Mouse (Mus musculus) neural tube, embryonic 15.5 days (tissue): ENCODE measurements around the gene Pip4p1. TPM values are rescaled to one million over a fixed set of nuclear protein-coding genes. Genes with fewer than 3 reads are reported as not detected.
"Not testable (repeated sequence)": the region's sequence is repeated elsewhere in the genome, so short reads cannot be mapped to it uniquely, and the experiment has no call there.

Experiments
- ATAC-seq: fragments of 200-750 bp; cut with Nextera tagmentation; 2 replicates; pipeline ENCODE4 v1.8.0; 2017; ENCODE audit warnings: mild to moderate bottlenecking, moderate TSS enrichment, moderate library complexity; ENCODE audit not compliant: low FRiP score
- H3K27ac ChIP-seq: fragments of 300-500 bp; sonication (generic); replicated peaks from 2 replicates; pipeline ENCODE4 v1.5.1; 2015; ENCODE audit warnings: mild to moderate bottlenecking, inconsistent platforms
- H3K27me3 ChIP-seq: fragments of 300-500 bp; sonication (generic); replicated peaks from 2 replicates; pipeline ENCODE4 v1.6.1; 2015; ENCODE audit warnings: inconsistent platforms
- H3K36me3 ChIP-seq: fragments of 300-500 bp; sonication (generic); 2 replicates; pipeline ENCODE4 v1.6.1; 2015; ENCODE audit warnings: inconsistent platforms
- H3K4me1 ChIP-seq: fragments of 300-500 bp; sonication (generic); 2 replicates; pipeline ENCODE4 v1.6.1; 2015; ENCODE audit warnings: inconsistent platforms
- H3K4me2 ChIP-seq: fragments of 300-500 bp; sonication (generic); 2 replicates; pipeline ENCODE4 v1.6.1; 2015; ENCODE audit warnings: inconsistent platforms, mild to moderate bottlenecking, moderate library complexity
- H3K4me3 ChIP-seq: fragments of 300-500 bp; sonication (generic); replicated peaks from 2 replicates; pipeline ENCODE4 v1.5.1; 2015; ENCODE audit warnings: mild to moderate bottlenecking, inconsistent platforms
- H3K9ac ChIP-seq: fragments of 300-500 bp; sonication (generic); replicated peaks from 2 replicates; pipeline ENCODE4 v1.6.1; 2015; ENCODE audit warnings: mild to moderate bottlenecking, inconsistent platforms
- H3K9me3 ChIP-seq: fragments of 300-500 bp; sonication (generic); replicated peaks from 2 replicates; pipeline ENCODE4 v1.6.1; 2016; ENCODE audit warnings: inconsistent platforms
- WGBS: fragments of 180-500 bp; shearing (Covaris S2); methylation state at CpG from one replicate; pipeline ENCODE4 v1.1.7; 2015; ENCODE audit warnings: mixed read lengths; 5-methylcytosine and 5-hydroxymethylcytosine counted together
- polyA plus RNA-seq: library from polyadenylated mRNA; unstranded; fragments of >200 nt; fragmentation: Nextera tagmentation; extraction: Ambion mirVana; gene quantifications from 2 replicates; pipeline ENCODE4 v1.2.1, GENCODE M21; 2015

The Pip4p1 gene
- polyA plus RNA-seq: 98.6 and 99.7 TPM in 2 replicates

DNA sequence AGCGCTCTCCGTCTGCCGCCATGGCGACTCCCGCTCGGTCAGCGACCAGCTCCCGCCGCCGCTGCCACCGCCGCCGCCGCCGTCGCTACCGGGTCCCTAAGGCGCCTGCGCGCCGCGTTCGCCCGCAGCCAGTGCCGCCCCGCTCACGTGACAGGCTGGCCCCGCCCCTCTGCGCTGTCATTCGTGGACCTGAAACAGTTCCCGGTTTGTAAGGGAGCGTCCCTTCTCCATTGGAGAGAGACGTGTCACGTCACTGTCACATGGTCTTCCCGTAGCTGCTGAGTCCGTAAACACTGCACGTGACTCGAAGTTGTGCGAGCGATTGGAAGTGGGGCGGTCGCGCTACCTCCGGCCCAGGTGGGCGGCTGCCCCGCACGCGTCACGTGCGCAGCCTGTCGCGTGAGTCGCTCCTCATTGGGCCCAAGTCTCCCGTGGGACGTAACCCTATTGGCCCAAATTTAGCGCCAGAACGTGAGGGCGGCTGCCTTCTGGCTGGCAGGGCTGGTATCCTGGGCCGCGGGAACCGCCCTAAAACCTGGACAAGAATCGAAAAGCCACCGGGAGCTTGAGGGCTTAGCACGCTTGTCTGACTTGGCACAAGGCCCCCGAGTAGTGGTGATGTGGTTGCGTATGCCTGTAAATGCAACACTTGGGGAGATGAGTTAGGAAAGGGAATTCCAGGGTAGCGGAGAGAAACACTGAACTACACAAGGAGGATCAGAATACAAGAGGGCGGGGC is at the start of gene Pip4p1, which contains the start of gene Pnp:
Pip4p1 (minus strand) TSS at position 103 of the 739 bp plus-strand sequence.
Pnp (plus strand) TSS at position 329 of the 739 bp plus-strand sequence.
- H3K27me3 ChIP-seq: no peaks in the 10 kb centered on the region
- H3K4me1 ChIP-seq: peaks cover 44% of the 10 kb centered on the region
- peak; percentile 99 for ATAC-seq
- H3K36me3 ChIP-seq: peaks cover 30% of the 10 kb centered on the region
- H3K4me3 ChIP-seq: peak within 1 kb of the TSS; percentile 93
- under 1% methylated on average over 61 of the region's 68 CpGs for WGBS
- H3K4me2 ChIP-seq: peak within 1 kb of the TSS; percentile 76
- no peaks in the 10 kb centered on the region for H3K9me3 ChIP-seq
- peak within 1 kb of the TSS; percentile 90 for H3K27ac ChIP-seq
- peak within 1 kb of the TSS; percentile 99 for H3K9ac ChIP-seq

DNA sequence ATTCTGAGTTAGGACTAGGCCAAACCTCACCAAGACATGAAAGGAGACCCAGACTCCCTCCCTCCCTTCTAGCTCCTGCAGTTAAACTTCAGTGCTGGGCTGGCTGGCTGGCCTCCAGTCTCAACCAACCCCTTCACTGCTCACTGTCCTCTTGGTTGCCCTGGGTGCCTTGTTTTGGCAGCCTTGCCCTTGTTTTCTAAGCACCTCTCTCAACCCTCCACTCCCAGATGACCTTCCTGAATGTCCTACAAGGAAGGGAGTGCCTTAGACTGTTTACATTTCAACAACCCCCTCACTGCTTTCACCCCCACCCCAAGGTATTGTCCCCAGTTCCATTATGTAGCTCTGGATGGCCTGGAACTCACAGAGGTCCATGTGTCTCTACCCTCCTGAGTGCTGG is 49.0 kb upstream of the Pip4p1 start:
- no peak overlapping the region for H3K4me3 ChIP-seq
- no peak for ATAC-seq
- no peaks in the 10 kb centered on the region for H3K9me3 ChIP-seq
- no peaks in the 10 kb centered on the region for H3K27me3 ChIP-seq
- no peak overlapping the region for H3K9ac ChIP-seq
- no peaks in the 10 kb centered on the region for H3K4me1 ChIP-seq
- no peak overlapping the region for H3K4me2 ChIP-seq
- no peaks in the 10 kb centered on the region for H3K36me3 ChIP-seq
- no peak overlapping the region for H3K27ac ChIP-seq

DNA sequence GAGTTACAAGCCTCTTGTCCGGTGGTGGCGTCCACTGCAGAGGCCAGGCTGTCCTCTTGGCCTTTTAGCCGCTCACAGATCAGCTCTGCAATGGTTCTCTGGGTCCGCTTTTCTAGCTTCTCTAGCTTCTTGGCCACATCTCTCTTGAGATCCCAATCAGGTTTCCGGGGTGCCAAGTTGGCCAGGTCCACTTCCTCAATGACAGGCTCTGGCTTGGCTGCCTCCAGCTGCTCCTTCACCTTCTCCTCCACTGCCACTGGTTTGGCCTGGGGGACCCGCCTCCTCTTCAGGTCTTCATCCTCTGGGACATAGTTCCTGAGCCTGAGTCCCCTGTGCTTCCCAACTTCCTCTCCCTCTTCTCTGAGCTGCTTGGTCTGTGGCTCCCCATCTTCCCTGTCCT is 47.8 kb upstream of the Pip4p1 start:
- not testable (repeated sequence) for H3K27ac ChIP-seq

DNA sequence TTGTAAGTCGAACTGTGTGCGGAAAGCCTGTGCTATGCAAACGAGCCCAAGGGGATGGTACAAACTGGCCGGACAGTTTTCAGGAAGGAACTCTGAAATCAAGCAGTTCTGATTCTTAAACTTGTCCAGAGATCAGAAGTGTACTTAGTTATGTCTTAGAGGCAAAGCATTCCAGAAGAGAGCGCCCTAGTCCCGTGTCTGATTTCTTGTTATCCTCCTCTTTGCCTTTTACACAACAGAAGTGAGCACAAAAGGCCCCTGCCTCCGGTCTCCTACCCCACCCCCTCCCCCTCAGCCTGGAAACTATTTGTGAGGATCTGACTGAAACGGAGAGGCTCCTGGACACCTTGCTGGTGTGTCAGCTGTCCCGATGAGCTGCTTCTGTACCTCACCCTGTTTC is 46.0 kb upstream of the Pip4p1 start:
- no peak overlapping the region for H3K4me3 ChIP-seq
- WGBS: 17% methylated on average over 9 of the region's 9 CpGs
- no peaks in the 10 kb centered on the region for H3K4me1 ChIP-seq
- H3K9me3 ChIP-seq: no peaks in the 10 kb centered on the region
- no peak for ATAC-seq
- no peak overlapping the region for H3K9ac ChIP-seq
- H3K27me3 ChIP-seq: no peaks in the 10 kb centered on the region
- no peak overlapping the region for H3K4me2 ChIP-seq
- no peaks in the 10 kb centered on the region for H3K36me3 ChIP-seq
- H3K27ac ChIP-seq: no peak overlapping the region

More for the DNA sequence above, 47.8 kb upstream of the Pip4p1 start:
- not testable (repeated sequence) for H3K9ac ChIP-seq, H3K36me3 ChIP-seq, H3K27me3 ChIP-seq, H3K4me2 ChIP-seq, H3K4me3 ChIP-seq, H3K9me3 ChIP-seq, H3K4me1 ChIP-seq, ATAC-seq
- WGBS: 93% methylated on average over 6 of the region's 6 CpGs

DNA sequence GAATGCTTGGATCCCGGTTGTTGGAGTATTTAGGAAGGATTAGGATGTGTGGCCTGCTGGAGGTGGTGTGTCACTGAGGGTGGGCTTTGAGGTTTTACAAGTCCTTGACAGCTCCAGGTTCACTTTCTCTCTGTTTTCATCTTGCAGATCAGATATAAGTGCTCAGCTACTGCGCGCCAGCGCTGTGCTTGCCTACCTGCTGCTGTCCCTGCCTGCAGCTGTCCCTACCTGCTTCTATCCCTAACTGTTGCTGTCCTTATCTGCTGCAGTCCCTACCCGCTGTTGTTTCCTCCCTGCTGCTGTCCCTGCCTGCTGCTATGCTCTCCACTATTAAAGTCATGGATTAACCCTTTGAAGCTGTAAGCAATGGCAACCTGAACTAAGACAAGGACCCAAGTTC is 44.3 kb upstream of the Pip4p1 start:
- H3K36me3 ChIP-seq: no peaks in the 10 kb centered on the region
- no peaks in the 10 kb centered on the region for H3K9me3 ChIP-seq
- no peak overlapping the region for H3K9ac ChIP-seq
- H3K4me1 ChIP-seq: no peaks in the 10 kb centered on the region
- no peak overlapping the region for H3K4me2 ChIP-seq
- WGBS: 70% methylated on average over 5 of the region's 5 CpGs
- no peak overlapping the region for H3K27ac ChIP-seq
- no peak for ATAC-seq
- no peaks in the 10 kb centered on the region for H3K27me3 ChIP-seq
- H3K4me3 ChIP-seq: no peak overlapping the region

DNA sequence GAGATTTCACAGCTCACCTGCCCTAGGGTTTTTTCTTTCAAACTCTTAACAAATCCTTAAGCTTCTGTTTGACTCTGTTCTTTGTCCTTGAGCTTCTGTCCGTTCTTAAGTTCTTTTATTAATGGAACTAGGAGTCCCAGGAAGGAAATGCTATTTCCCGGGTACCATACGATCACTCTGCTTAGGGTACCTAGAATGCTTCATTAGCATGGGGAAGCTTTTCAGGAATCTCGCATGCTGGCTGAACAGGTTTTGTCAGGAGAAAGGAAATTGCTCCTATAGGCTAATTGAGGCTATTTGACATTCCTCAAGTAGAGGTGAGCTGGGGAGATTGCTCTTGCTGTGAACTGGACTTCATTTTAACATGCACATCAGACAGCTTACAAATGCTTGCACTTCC is 43.0 kb upstream of the Pip4p1 start:
- H3K4me2 ChIP-seq: no peak overlapping the region
- no peaks in the 10 kb centered on the region for H3K36me3 ChIP-seq
- ATAC-seq: no peak
- no peak overlapping the region for H3K4me3 ChIP-seq
- H3K27me3 ChIP-seq: no peaks in the 10 kb centered on the region
- H3K4me1 ChIP-seq: no peaks in the 10 kb centered on the region
- 42% methylated on average over 4 of the region's 4 CpGs for WGBS
- no peak overlapping the region for H3K9ac ChIP-seq
- H3K27ac ChIP-seq: no peak overlapping the region
- H3K9me3 ChIP-seq: no peaks in the 10 kb centered on the region

DNA sequence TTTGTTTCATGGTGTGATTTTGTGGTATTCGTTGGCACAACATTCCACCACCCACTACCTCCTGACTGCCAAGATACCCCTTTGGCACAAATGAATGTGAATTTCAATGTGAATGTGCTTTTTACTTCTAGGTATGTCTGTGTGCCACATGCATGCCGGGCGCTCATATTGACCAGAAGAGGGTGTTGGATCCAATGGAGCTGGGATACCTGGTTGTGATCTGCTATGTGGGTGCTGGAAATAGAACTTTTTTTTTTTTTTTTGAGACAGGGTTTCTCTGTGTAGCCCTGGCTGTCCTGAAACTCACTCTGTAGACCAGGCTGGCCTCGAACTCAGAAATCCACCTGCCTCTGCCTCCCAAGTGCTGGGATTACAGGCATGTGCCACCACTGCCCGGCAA is 42.4 kb upstream of the Pip4p1 start:
- not testable (repeated sequence) for H3K4me2 ChIP-seq, H3K9ac ChIP-seq, ATAC-seq, H3K9me3 ChIP-seq, H3K27ac ChIP-seq, H3K27me3 ChIP-seq, H3K4me1 ChIP-seq, H3K4me3 ChIP-seq, H3K36me3 ChIP-seq
- WGBS: 94% methylated on average over 5 of the region's 5 CpGs

DNA sequence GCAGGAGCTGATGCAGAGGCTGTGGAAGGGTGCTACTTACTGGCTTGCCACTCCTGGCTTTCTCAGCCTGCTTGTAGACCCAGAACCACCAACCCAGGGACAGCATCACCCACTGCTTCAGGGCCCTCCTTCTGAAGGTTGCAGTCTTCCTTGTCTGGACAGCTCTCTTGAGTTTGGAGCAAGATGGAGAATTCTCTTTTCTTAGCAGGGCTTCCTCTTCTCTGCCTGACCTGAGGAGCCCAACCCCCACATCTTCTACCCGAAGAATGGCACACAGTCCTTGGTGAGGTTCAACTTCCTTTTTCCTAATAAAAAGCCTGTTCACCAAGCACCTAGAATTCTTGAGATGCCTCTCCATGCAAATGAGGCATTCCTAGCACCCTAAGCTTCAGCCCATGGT is 40.2 kb upstream of the Pip4p1 start:
- no peaks in the 10 kb centered on the region for H3K36me3 ChIP-seq
- WGBS: 81% methylated on average over 1 of the region's 1 CpGs

DNA sequence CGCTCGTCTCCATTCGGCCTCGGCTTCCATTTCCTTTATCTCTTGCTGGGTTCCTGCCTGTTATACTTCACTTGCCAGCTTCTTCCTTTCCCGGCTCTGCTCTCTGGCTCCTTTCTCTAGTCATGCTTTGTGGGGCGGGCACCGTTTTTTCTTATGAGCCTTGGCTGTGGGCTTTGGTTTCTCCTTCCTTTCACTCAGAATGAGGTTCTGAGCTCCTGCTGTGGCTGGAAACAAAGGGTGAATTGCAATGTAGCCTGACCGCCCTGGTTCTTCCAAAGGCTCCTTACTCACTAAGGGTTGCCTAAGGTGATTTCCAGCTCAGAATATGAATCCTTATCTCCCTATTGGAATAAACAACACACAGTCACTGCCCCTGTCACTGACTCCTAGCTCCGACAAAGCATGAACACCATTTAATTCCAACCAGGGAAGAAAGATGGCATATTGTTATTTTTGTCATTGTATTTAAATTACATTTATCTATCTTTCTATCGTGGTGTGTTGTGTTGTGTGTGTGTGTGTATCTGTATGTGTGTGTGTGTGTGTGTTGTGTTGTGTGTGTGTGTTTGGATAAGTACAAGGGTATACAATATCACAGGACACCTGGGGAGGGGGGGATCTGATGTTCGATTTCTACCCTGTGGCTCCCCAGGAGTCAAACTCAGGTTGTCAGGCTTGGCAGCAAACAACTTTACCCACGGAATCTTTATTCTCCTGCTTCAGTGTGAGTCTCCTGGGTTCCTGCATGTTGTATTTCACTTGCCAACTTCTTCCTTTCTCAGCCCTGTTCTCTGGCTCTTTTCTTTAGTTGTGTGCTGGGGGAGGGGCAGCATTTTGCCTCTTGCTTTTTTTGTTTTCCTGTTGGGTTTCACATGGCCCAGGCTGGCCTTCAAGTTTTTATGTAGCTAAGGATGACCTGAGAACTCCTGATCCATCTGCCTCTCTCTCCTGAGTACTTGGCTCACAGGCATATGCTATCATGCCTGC is 39.2 kb upstream of the Pip4p1 start:
- Histone ChIP-seq H3K27me3 (no peaks in the 10 kb centered on the region), H3K36me3 (no peaks in the 10 kb centered on the region), H3K4me1 (no peaks in the 10 kb centered on the region), H3K4me3 (no peak overlapping the region), H3K4me2 (peak overlapping the region; percentile 25), H3K27ac (0 out of 2 replicates have a peak overlapping the region, but pooled peaks have one; percentile 51), H3K9me3 (no peaks in the 10 kb centered on the region), H3K9ac (no peak overlapping the region)
- ATAC-seq: peak; percentile 65; the same call in 1 of the 2 replicates
- 12% methylated on average over 12 of the region's 12 CpGs for WGBS

More for the DNA sequence above, 40.2 kb upstream of the Pip4p1 start:
- Histone ChIP-seq H3K9ac (no peak overlapping the region), H3K4me3 (no peak overlapping the region), H3K4me2 (no peak overlapping the region), H3K4me1 (no peaks in the 10 kb centered on the region), H3K9me3 (no peaks in the 10 kb centered on the region), H3K27me3 (no peaks in the 10 kb centered on the region), H3K27ac (no peak overlapping the region)
- no peak for ATAC-seq

DNA sequence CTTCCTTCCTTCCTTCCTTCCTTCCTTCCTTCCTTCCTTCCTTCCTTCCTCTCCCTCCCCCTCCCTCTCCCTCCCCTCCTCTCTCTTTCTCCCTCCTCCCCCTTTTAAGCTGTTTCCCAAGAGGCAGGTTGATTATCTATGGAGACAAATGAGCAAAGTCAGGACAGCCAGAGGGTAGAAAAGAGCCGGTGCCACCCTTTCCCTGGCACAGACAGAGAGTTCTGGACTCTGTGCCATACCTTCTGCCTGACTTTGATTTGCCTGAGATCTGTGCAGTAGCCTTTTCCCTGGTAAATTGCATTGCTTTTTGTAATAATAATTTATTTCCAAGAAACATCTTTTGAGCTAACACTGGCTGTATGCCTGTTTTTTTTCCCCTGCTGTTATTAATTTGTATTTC is 38.4 kb upstream of the Pip4p1 start:
- Histone ChIP-seq H3K27me3 (no peaks in the 10 kb centered on the region), H3K4me3 (no peak overlapping the region), H3K9ac (no peak overlapping the region), H3K36me3 (no peaks in the 10 kb centered on the region), H3K4me1 (no peaks in the 10 kb centered on the region), H3K9me3 (no peaks in the 10 kb centered on the region), H3K27ac (no peak overlapping the region), H3K4me2 (peak overlapping the region; percentile 25)
- ATAC-seq: peak; percentile 45; the same call in 1 of the 2 replicates
- WGBS: 10% methylated on average over 1 of the region's 1 CpGs

DNA sequence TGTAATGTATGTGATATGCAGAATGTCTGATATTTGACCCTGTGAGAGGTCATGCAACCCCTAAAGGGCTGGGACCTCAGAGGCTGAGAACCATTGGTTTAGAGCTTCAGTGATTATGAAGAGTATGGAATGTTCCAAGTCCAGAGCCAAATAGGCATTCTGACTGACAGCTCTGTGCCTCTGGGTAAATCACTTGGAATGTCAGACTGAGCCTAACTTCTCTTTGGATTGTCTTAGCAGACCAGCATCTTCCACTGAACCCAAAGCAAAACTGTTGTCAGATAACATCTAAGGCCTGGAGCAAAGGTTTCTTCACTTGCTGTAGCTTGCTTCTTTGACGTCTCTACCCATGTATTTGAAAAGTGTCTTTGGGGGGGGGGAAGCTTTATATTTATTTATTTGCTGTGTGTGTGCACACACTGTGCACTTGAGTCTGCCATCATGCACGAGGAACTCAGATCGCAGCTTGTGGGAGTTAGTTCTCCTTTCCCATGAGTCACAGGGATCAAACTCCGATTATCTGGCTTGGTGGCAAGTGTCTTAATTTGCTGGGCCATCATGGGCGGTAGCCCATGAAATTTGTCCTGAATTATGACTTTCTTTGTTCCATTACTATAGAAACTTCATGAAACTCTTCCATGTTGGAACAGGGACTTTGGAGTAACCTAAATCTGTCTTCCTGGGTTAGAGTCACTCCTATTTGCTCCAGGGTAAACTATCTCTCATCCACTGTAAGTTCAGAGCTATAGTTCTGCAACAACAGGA is 37.7 kb upstream of the Pip4p1 start:
- H3K9me3 ChIP-seq: no peaks in the 10 kb centered on the region
- no peaks in the 10 kb centered on the region for H3K36me3 ChIP-seq
- ATAC-seq: no peak
- 65% methylated on average over 5 of the region's 5 CpGs for WGBS
- no peaks in the 10 kb centered on the region for H3K27me3 ChIP-seq
- no peaks in the 10 kb centered on the region for H3K4me1 ChIP-seq
- no peak overlapping the region for H3K4me3 ChIP-seq
- H3K9ac ChIP-seq: no peak overlapping the region
- H3K27ac ChIP-seq: no peak overlapping the region
- no peak overlapping the region for H3K4me2 ChIP-seq
